Mouse (Mus musculus) neutrophil, adult 65 days (primary cell): Measurements from ENCODE around the gene Ufc1. TPM values are rescaled to one million over a fixed set of nuclear protein-coding genes. Genes with fewer than 3 reads are reported as not detected.

Experiments
- total RNA-seq: library from RNA; stranded (reverse); gene quantifications from 2 replicates; pipeline ENCODE4 v1.2.4, GENCODE M21; 2023

The Ufc1 gene
- 40.6 and 41.8 TPM in 2 replicates for total RNA-seq

DNA sequence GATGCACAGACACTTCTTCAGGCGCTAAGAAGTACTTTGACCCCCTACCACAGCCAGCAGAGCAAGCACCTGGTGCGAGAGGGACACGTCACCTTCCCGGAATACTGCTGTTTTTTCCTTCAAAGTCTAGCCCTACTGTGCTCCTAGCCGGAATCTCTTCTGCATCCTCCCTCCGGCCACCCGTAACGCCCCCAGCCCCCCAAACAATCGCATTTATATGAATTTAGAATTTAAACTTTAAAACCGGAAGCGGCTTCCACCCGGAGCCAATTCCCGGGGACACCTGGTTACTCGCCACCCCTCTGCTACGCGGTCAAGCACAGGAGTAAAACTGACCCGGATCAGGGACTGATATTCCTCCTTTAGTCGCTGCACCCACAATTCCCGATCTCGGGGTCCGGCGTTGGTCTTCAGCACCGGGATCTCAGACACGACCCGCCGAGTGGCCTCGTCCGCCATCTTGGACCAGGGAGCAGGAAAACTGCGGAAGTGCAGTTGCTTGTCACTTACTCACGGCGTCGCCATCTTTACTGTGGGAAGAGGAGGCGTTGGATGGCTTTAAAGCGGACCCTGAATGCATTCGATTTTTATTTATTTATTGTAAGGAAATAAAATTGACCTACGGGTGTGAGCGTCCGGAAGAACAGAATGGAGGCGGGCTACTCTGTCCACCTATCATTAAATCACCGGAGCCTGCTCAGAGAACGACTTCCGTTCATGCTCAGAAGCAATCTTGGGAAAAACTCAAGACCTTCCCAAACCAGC is at the start of gene Ufc1:
Gene Ufc1 (minus strand): TSS at position 727 of the 765 bp plus-strand sequence.

GRCm38 (mm10) chr1:171328839-171329432 is 34.1 kb upstream of the Ufc1 start, which contains the start of gene Dedd:
Gene Dedd, plus strand, starts transcription at chr1:171329145.

DNA sequence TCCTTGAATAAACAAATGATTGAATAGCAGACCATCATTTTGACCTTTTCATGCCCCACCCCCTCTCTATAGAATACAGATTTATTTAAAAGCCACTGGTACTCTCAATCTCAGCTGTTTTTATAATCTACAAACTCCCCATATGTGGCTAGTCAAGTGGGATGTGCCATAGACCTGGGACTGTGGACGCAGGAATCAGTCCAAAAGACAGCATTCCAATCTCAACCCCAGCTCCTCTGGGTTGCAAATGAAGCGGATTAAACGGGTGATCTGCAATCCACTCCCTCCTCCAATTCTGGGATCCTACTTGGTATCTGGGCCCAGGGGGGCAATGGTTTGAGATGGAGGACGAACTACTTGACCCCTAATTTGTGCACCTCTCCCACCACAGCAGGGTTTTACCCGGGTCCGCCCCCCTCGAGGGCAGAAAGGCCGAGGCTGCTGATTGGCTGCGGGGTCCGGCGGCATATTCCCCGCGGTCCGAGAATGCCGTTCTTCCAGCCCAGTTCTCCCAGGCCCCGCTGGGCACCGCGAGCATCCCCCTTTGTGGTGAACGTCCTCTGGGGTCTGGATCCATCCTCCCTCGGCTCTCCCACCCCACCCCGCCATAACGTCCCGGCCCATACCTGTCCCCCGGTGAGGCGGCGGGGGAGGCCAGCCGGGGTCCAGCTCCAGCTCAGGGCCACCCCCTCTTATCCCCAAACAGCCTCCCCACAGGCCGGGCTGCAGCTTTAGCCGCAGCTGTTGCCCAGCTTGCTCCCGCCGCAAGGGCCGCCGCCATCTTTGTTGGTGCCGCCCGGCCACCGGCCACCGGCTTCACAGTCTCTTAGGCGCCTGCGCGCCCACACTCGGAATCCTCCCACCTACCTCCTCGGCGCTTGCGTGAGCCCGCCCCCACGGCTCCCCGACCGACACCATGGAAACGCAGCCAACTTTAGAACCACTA is 7.4 kb downstream of the Ufc1 start, which contains the start of gene Usp21:
Gene Usp21 (minus strand): TSS at position 856 of the 946 bp plus-strand sequence.

GRCm38 (mm10) chr1:171280916-171281527 is 13.8 kb downstream of the Ufc1 start, which contains the start of gene Ppox:
Gene Ppox, minus strand, starts transcription at chr1:171281186.

DNA sequence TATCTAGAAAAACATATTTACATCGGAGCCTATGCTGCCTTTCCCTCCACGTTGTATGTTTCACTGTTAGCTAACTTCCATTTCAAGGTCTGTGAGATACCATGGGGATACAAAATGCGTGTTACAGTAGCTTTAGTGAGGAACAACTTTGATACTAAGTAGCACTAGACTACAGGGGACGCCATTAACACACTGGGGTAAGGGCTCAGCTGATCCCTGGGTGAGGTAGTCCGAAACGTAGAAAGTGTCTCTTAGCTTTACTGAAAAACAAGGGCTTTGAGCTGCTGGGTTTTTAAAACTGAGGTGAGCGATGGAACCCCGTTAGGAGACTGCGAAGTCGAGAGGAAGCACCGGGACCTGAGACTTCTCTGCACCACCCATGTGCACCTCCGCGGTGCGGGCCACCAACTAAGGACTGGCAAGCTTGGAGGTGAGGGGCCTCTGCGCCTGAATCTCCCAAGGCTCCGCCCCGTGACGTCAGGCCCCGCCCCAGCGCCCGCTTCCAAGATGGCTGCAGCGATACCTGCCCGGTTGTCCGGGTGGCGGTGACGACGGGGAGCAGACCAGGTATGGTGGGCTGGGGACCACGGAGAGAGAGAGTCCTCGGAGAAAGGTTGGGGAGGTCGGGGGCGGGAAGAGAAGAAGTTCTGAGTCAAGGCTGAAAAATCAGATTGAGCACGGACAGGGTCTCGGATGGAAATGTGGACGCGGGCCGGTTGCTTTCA is 24.8 kb downstream of the Ufc1 start, which contains the start of gene B4galt3:
Gene B4galt3 (plus strand): TSS at position 481 of the 725 bp plus-strand sequence.

DNA sequence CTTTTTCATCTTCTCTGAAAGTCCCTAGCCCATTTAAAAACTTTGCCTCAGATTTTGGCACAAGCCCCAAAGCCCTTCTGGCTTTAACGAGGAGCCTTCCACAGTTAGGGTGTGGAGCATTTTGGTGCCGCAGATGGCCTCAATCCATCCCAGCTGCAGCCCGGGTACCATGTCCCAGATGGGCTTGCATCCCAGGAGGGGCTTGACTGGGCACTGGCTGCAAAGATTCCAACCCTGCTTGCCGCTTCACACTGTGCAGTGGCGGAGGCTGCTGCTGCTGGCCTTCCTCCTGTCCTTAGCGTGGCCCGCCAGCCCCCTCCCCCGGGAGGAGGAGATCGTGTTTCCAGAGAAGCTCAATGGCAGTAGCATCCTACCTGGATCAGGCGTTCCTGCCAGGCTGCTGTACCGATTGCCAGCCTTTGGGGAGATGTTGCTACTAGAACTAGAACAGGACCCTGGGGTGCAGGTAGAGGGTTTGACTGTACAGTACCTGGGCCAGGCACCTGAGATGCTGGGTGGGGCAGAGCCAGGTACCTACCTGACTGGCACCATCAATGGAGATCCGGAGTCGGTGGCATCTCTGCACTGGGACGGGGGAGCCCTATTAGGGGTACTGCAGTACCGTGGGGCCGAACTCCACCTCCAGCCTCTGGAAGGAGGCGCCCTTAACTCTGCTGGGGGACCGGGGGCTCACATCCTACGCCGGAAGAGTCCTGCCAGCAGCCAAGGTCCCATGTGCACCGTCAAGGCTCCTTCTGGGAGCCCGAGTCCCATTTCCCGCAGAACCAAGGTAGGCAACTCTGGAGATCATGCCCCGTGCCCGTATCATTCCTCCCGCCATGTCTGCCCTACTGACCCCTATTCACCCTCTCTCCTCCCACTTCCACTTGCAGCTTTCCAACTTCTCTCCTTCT is 43.9 kb downstream of the Ufc1 start, which contains the start of gene Ndufs2:
Gene Ndufs2 (minus strand): TSS at position 709 of the 914 bp plus-strand sequence.

GRCm38 (mm10) chr1:171249913-171250600 is 44.8 kb downstream of the Ufc1 start, which contains the start of gene Adamts4:
Gene Adamts4, plus strand, starts transcription at chr1:171250421.

Other genes starting within 250 kb of the Ufc1 start
- 422 and 510 TPM in 2 replicates for gene Fcgr3, start 230.1 kb downstream of the Ufc1 start, total RNA-seq
- 0.91 TPM in 1 of 2 replicates, not detected in the other for gene Cfap126, start 181.1 kb downstream of the Ufc1 start, total RNA-seq
- 70.1 and 76.7 TPM in 2 replicates for gene Sdhc, start 144.4 kb downstream of the Ufc1 start, total RNA-seq
- gene Mpz, start 144.3 kb downstream of the Ufc1 start, total RNA-seq = not detected in 2 replicates
- 0.25 and 0.38 TPM in 2 replicates for gene Pcp4l1, start 98.8 kb downstream of the Ufc1 start, total RNA-seq
- not detected in 2 replicates for gene Nr1i3, start 81.1 kb downstream of the Ufc1 start, total RNA-seq
- 7.2 and 11.8 TPM in 2 replicates for gene Tomm40l, start 72.5 kb downstream of the Ufc1 start, total RNA-seq
- gene Apoa2, start 70.0 kb downstream of the Ufc1 start, total RNA-seq = not detected in 2 replicates
- gene Fcer1g, start 60.7 kb downstream of the Ufc1 start, total RNA-seq = 1,184 and 1,203 TPM in 2 replicates
- gene Adamts4, start 44.6 kb downstream of the Ufc1 start, total RNA-seq = not detected in 2 replicates
- 68.8 and 134 TPM in 2 replicates for gene Ndufs2, start 43.6 kb downstream of the Ufc1 start, total RNA-seq
- 115 and 168 TPM in 2 replicates for gene B4galt3, start 24.7 kb downstream of the Ufc1 start, total RNA-seq
- gene Ppox, start 13.8 kb downstream of the Ufc1 start, total RNA-seq = 64.8 and 86.5 TPM in 2 replicates
- 27.7 and 31.0 TPM in 2 replicates for gene Usp21, start 7.0 kb downstream of the Ufc1 start, total RNA-seq
- gene Dedd, start 34.1 kb upstream of the Ufc1 start, total RNA-seq = 17.9 and 25.5 TPM in 2 replicates
- gene Nit1, start 50.6 kb upstream of the Ufc1 start, total RNA-seq = 15.9 and 16.3 TPM in 2 replicates
- 39.2 and 40.6 TPM in 2 replicates for gene Pfdn2, start 50.6 kb upstream of the Ufc1 start, total RNA-seq
- not detected in 2 replicates for gene Klhdc9, start 65.8 kb upstream of the Ufc1 start, total RNA-seq
- gene Nectin4, start 75.1 kb upstream of the Ufc1 start, total RNA-seq = 1.1 and 1.6 TPM in 2 replicates
- gene Arhgap30, start 93.9 kb upstream of the Ufc1 start, total RNA-seq = 268 and 358 TPM in 2 replicates
- 111 and 118 TPM in 2 replicates for gene Usf1, start 116.3 kb upstream of the Ufc1 start, total RNA-seq
- 1.6 and 2.3 TPM in 2 replicates for gene Tstd1, start 123.8 kb upstream of the Ufc1 start, total RNA-seq
- 1.2 TPM in 2 replicates for gene F11r, start 142.5 kb upstream of the Ufc1 start, total RNA-seq
- 6.1 and 6.8 TPM in 2 replicates for gene Alyref2, start 208.5 kb upstream of the Ufc1 start, total RNA-seq
- gene Itln1, start 240.3 kb upstream of the Ufc1 start, total RNA-seq = not detected in 2 replicates